Mouse (Mus musculus) forebrain, embryonic 15.5 days (tissue): ENCODE data around the gene Aldh1a1. TPM values are rescaled to one million over a fixed set of nuclear protein-coding genes. Genes with fewer than 3 reads are reported as not detected.
"Not testable (repeated sequence)": the region's sequence is repeated elsewhere in the genome, so short reads cannot be mapped to it uniquely, and the experiment has no call there.

Experiments
- ATAC-seq: fragments of 200-750 bp; cut with Nextera tagmentation; replicated peaks from 2 replicates; pipeline ENCODE4 v1.8.0; 2017; ENCODE audit warnings: mild to moderate bottlenecking, moderate TSS enrichment, moderate library complexity
- H3K27ac ChIP-seq: fragments of 300-500 bp; sonication (generic); replicated peaks from 2 replicates; pipeline ENCODE4 v1.5.1; 2015; ENCODE audit warnings: mild to moderate bottlenecking, inconsistent platforms
- H3K27me3 ChIP-seq: fragments of 300-500 bp; sonication (generic); 2 replicates; pipeline ENCODE4 v1.6.1; 2015; ENCODE audit warnings: inconsistent platforms
- H3K36me3 ChIP-seq: fragments of 300-500 bp; sonication (generic); 2 replicates; pipeline ENCODE4 v1.6.1; 2015; ENCODE audit warnings: mild to moderate bottlenecking, inconsistent platforms
- H3K4me1 ChIP-seq: fragments of 300-500 bp; sonication (generic); 2 replicates; pipeline ENCODE4 v1.6.1; 2015; ENCODE audit warnings: inconsistent platforms
- H3K4me2 ChIP-seq: fragments of 300-500 bp; sonication (generic); replicated peaks from 2 replicates; pipeline ENCODE4 v1.6.1; 2015; ENCODE audit warnings: mild to moderate bottlenecking, inconsistent platforms
- H3K4me3 ChIP-seq: fragments of 300-500 bp; sonication (generic); 2 replicates; pipeline ENCODE4 v1.5.1; 2015; ENCODE audit warnings: mild to moderate bottlenecking, inconsistent platforms
- H3K9ac ChIP-seq: fragments of 300-500 bp; sonication (generic); replicated peaks from 2 replicates; pipeline ENCODE4 v1.6.1; 2015; ENCODE audit warnings: mild to moderate bottlenecking, inconsistent platforms
- H3K9me3 ChIP-seq: fragments of 300-500 bp; sonication (generic); 2 replicates; pipeline ENCODE4 v1.6.1; 2016; ENCODE audit warnings: inconsistent platforms
- WGBS: fragments of 180-500 bp; shearing (Covaris S2); methylation state at CpG from one replicate; pipeline ENCODE4 v1.1.7; 2015; ENCODE audit warnings: mixed read lengths; 5-methylcytosine and 5-hydroxymethylcytosine counted together
- polyA plus RNA-seq: library from polyadenylated mRNA; unstranded; fragments of >200 nt; fragmentation: Nextera tagmentation; extraction: Ambion mirVana; gene quantifications from 2 replicates; pipeline ENCODE4 v1.2.1, GENCODE M21; 2015

The Aldh1a1 gene
- polyA plus RNA-seq, 1 experiment from 2014 or later: 0.45 TPM

DNA sequence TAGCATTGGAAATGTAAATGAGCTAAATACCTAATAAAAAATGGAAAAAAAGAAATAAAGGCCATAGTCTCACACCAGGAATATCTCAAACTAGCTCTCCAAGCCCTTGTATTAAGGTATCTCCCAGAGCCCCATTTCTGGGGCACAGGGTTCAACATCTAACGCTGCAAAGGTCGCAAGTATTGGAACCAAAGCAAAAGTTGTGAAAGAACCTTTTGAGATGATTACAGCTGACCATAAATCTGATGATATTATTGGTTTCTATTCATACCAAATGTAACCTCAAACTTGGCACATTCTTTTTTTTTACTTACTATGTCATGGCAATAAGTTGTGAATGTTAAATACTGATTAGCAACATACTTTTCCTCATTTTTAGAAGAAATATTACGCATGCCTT lies 24.0 kb downstream of the Aldh1a1 start:
- no peaks in the 10 kb centered on the region for H3K27me3 ChIP-seq
- ATAC-seq: no peak
- H3K4me3 ChIP-seq: no peak overlapping the region
- no peaks in the 10 kb centered on the region for H3K9me3 ChIP-seq
- WGBS: 95% methylated on average over 3 of the region's 3 CpGs
- H3K4me2 ChIP-seq: no peak overlapping the region
- H3K4me1 ChIP-seq: no peaks in the 10 kb centered on the region
- H3K36me3 ChIP-seq: no peaks in the 10 kb centered on the region
- no peak overlapping the region for H3K27ac ChIP-seq
- H3K9ac ChIP-seq: no peak overlapping the region

DNA sequence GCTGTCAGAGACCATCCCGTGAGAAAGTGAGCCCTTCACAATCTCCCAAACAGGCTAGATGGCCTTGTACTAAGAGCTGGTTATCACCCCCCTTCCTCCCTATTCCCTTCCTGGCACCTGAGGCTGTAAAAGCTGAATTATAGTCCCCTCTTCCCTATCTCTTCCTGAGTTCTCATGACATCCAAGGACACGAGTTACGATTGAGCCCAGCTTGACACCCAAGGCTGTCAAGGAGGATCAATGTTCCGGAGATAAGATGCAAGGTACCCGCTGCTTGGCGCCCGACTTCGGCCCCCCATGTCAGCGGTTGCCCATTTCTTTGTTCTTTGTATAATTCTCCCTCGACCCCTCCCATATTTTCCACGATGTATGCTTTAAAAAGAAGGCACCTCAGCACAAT lies 36.6 kb downstream of the Aldh1a1 start:
- not testable (repeated sequence) for H3K4me2 ChIP-seq, ATAC-seq, H3K27me3 ChIP-seq, H3K36me3 ChIP-seq, H3K27ac ChIP-seq, H3K9me3 ChIP-seq, H3K9ac ChIP-seq, H3K4me1 ChIP-seq, H3K4me3 ChIP-seq
- WGBS: 89% methylated on average over 11 of the region's 11 CpGs

DNA sequence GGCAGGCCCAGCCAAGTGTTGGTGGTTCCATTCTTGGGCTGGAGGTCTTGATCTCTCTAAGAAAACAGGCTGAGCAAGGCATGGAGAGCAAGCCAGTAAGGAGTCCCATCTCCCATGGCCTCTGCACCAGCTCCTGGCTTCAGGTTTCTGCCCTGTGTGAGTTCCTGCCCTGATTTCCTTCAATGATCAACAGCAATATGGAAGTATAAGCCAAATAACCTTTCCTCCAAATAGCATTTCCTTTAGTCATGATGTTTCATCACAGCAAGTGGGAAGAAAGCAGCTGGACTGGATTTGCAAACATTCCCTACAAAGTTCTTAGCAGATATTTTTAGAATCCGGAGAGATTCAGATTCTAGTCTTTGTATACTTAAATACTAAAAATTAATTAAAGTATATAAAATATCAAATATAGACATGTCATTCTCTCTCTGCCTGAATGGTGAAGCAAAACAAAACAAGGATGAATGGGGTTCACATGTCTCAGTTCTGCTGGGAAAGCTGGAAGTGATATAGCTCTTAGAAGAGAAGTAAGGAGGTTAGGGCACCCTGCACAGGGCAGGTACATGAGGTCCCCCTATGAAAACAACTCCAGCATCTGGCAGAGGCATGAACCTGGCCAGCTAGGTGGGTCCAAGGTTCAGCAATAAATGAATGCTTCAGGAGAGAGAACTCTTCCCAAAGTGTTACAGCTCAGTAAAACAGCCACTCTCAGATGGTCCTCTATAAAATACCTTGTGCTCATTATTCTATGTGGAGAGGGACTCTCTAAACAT lies 37.6 kb downstream of the Aldh1a1 start:
- H3K9ac ChIP-seq: no peak overlapping the region
- no peak overlapping the region for H3K4me2 ChIP-seq
- H3K36me3 ChIP-seq: no peaks in the 10 kb centered on the region
- WGBS: 97% methylated on average over 1 of the region's 1 CpGs
- no peak overlapping the region for H3K27ac ChIP-seq
- ATAC-seq: no peak
- no peaks in the 10 kb centered on the region for H3K27me3 ChIP-seq
- no peaks in the 10 kb centered on the region for H3K4me1 ChIP-seq
- no peak overlapping the region for H3K4me3 ChIP-seq
- H3K9me3 ChIP-seq: no peaks in the 10 kb centered on the region

DNA sequence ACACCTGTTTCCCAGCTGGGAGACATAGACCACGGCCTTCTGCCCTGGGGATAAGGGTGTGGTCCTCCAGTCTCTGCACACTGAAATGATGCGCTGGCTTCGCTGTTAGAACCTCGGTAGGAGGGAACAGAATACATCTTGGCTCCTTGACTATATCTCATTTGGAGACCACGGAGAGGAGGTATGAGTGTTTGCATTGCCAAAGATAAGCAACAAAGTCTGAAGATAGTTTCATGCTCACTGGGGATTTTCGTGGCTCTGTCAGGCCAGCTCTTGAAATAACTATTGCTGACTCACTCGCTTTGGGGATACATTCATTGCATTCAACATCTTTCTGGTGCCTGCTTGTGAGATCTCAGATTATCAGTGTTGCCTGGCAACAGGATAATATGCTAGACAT lies 44.0 kb downstream of the Aldh1a1 start:
- Histone ChIP-seq H3K4me2 (no peak overlapping the region), H3K36me3 (no peaks in the 10 kb centered on the region), H3K4me3 (no peak overlapping the region), H3K27ac (no peak overlapping the region), H3K9ac (no peak overlapping the region), H3K27me3 (no peaks in the 10 kb centered on the region), H3K9me3 (no peaks in the 10 kb centered on the region), H3K4me1 (no peaks in the 10 kb centered on the region)
- ATAC-seq: no peak
- 81% methylated on average over 7 of the region's 7 CpGs for WGBS

DNA sequence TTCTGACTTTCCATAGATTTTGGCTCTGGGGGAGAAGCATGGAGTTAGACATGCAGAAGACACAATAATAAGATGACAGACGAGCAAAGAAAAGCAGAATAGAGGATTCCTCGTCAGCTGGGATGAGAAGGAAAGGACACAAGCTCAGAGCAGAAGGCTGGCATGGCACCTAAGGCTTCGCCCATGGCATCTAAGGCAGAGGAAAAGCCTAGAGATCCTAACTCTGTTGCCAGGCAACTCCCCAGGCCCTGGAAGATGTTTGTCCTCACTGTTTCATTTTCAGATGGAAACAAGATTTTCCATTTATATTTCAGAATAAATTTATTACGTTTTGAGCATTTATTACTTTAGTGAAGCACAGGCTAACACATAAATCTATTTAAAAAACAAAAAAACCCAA lies 48.5 kb downstream of the Aldh1a1 start:
- Histone ChIP-seq H3K9me3 (no peaks in the 10 kb centered on the region), H3K4me1 (no peaks in the 10 kb centered on the region), H3K4me3 (no peak overlapping the region), H3K27ac (no peak overlapping the region), H3K36me3 (no peaks in the 10 kb centered on the region), H3K4me2 (no peak overlapping the region), H3K27me3 (no peaks in the 10 kb centered on the region), H3K9ac (no peak overlapping the region)
- no peak for ATAC-seq
- WGBS: 70% methylated on average over 4 of the region's 4 CpGs

DNA sequence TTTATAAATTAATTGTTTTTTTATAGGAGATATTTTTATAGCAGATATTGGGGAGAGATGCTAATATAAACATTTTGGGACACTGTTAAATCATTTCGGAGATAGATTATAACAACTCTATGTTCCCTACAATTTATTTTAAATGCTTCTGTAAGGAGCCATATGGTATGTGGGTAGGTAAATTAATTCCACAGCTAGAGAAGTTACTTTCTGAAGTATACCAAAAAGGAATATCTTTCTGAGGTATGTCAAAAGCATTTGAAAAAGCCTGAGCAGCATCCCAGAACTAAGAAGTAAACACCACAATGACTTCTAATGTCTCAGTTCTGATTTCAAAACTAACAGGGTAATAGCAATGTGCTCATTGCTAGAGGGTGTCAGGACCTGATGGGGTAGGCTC lies 49.4 kb downstream of the Aldh1a1 start:
- H3K36me3 ChIP-seq: no peaks in the 10 kb centered on the region
- H3K4me3 ChIP-seq: no peak overlapping the region
- H3K9ac ChIP-seq: no peak overlapping the region
- no peak for ATAC-seq
- no peaks in the 10 kb centered on the region for H3K4me1 ChIP-seq
- no peak overlapping the region for H3K27ac ChIP-seq
- no peaks in the 10 kb centered on the region for H3K9me3 ChIP-seq
- no peaks in the 10 kb centered on the region for H3K27me3 ChIP-seq
- no peak overlapping the region for H3K4me2 ChIP-seq
- WGBS: 97% methylated on average over 1 of the region's 1 CpGs

DNA sequence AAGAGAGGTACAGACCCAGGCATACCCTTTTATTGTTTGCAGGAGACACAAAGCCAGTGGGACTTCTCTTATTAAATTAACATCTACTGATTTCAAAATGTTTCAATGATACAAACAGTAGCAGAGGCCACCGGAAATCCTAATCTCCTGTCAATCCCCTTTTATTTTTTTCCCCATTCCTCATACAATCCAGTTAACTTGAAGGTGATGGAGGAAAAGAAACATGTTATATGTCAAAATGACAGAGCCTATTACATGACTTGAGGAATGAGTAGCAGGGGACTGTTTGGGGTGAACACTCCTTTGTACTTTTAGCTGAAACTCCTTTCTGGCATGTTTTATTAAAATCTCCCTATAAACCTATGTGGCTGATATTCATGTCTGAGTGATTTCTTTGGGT lies 51.3 kb downstream of the Aldh1a1 start:
- Histone ChIP-seq H3K27ac (no peak overlapping the region), H3K9ac (no peak overlapping the region), H3K9me3 (no peaks in the 10 kb centered on the region), H3K4me2 (no peak overlapping the region), H3K36me3 (no peaks in the 10 kb centered on the region), H3K27me3 (no peaks in the 10 kb centered on the region), H3K4me1 (no peaks in the 10 kb centered on the region), H3K4me3 (no peak overlapping the region)
- ATAC-seq: no peak
- WGBS: 4% methylated on average over 1 of the region's 1 CpGs

DNA sequence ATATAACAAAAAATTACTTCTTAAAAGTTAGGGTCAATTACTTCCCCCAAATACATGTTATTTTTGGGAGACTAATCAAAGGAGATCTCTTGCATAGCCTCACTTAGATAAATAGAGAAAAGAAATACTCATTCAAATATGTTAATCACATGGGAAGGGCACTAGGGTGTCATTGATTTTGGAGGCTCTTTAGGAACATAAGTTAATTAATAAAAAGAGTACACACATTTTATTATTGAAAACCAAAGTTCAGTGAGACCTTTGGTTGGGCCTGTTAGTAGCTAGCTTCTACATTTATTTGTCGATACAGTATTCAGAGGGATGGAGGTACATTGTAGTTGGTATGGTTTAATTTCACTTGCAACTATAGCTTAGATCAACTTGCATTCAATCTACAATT lies 52.4 kb downstream of the Aldh1a1 start:
- 100% methylated on average over 1 of the region's 1 CpGs for whole genome bisulfite sequencing
- no peaks in the 10 kb centered on the region for H3K36me3 ChIP-seq
- H3K9ac ChIP-seq: no peak overlapping the region
- no peak for ATAC-seq
- no peaks in the 10 kb centered on the region for H3K27me3 ChIP-seq
- no peak overlapping the region for H3K27ac ChIP-seq
- H3K9me3 ChIP-seq: no peaks in the 10 kb centered on the region
- H3K4me1 ChIP-seq: no peaks in the 10 kb centered on the region
- H3K4me2 ChIP-seq: no peak overlapping the region
- no peak overlapping the region for H3K4me3 ChIP-seq

DNA sequence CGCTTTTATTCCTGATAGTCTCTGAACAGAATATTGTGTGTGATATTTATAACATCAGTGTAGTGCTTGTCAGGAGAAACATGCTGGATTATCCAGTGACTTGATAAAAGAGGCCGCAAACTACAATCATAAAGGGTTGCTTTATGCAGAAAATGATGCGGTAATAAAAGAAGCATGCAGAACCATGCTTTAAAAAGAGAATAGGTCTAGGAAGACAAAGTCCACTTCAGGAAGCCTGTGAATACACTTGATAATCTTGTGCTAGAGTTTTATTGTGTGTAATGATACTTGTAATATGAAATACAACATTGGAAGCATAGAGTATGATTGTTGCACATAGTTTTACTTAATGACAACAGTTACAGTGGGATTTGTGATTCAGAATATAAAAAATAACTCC lies 54.5 kb downstream of the Aldh1a1 start:
- Histone ChIP-seq H3K4me3 (no peak overlapping the region), H3K36me3 (no peaks in the 10 kb centered on the region), H3K27me3 (no peaks in the 10 kb centered on the region), H3K27ac (no peak overlapping the region), H3K9me3 (no peaks in the 10 kb centered on the region), H3K4me2 (no peak overlapping the region), H3K9ac (no peak overlapping the region), H3K4me1 (no peaks in the 10 kb centered on the region)
- no peak for ATAC-seq
- WGBS: 88% methylated on average over 3 of the region's 3 CpGs

DNA sequence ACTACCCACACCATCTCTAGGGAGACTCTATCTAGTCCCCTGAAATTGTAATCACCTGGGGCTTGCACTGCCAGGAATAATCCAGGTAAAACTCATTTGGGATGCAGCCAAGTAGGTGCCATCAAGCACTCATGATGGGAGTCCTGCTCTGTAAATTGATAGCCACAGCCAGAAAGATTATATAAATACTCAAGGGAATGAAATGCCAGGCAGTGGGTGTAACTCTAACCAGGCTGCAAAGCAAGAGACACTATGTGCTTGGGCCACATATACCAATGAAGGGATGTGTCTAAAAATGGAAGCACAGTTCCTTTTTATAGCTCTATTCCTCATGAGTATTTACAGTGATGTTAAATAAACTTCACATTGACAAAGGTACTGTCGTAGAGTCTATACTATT lies 56.9 kb downstream of the Aldh1a1 start:
- 95% methylated on average over 1 of the region's 1 CpGs for WGBS
- H3K4me1 ChIP-seq: no peaks in the 10 kb centered on the region

DNA sequence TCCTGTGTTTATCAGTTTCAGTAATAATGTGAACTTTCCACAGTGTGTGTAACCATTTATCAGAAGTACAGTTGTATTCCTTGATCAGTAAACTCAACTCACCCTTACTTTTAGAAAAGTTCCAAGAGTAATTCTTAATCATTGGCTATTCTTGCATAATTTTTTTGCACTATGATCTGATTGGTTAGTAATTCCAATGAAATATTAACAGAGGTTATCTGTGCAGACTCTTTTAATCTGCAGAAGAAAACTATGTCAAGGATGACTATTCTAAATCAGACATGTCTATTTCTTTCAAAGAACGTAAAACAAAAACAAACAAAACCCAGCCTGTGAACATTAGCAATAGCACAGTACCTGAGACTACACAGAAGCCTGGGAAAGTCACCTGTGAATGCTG lies 62.9 kb downstream of the Aldh1a1 start:
- ATAC-seq: no peak
- WGBS: 87% methylated on average over 1 of the region's 1 CpGs
- H3K4me1 ChIP-seq: no peaks in the 10 kb centered on the region
- no peaks in the 10 kb centered on the region for H3K27me3 ChIP-seq
- no peak overlapping the region for H3K4me2 ChIP-seq
- H3K27ac ChIP-seq: no peak overlapping the region
- no peaks in the 10 kb centered on the region for H3K36me3 ChIP-seq
- H3K9ac ChIP-seq: no peak overlapping the region
- H3K9me3 ChIP-seq: no peaks in the 10 kb centered on the region
- no peak overlapping the region for H3K4me3 ChIP-seq

More for the DNA sequence above, 56.9 kb downstream of the Aldh1a1 start:
- no peak overlapping the region for H3K4me2 ChIP-seq
- no peaks in the 10 kb centered on the region for H3K36me3 ChIP-seq
- H3K9me3 ChIP-seq: no peaks in the 10 kb centered on the region
- no peak overlapping the region for H3K27ac ChIP-seq
- ATAC-seq: no peak
- no peak overlapping the region for H3K4me3 ChIP-seq
- H3K27me3 ChIP-seq: no peaks in the 10 kb centered on the region
- H3K9ac ChIP-seq: no peak overlapping the region

DNA sequence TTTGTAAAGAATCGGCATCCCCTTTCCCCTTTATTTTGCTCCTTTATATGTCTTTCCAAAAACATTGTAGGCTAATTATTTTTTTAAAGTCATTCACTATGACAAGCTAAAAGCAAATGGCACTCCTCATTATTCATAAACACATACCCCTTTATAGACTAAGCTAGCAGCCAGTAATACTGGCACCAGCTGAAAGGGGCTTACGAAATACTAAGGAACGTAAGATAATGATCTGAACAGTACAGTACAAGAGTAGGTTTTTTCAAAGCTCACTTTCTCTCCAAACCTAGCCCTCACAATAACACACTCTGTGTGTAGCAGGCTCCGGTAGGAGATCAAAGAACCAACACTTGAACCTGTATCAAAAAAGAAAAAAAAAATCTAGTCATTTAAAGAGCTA lies 64.7 kb downstream of the Aldh1a1 start:
- H3K27ac ChIP-seq: no peak overlapping the region
- H3K27me3 ChIP-seq: no peaks in the 10 kb centered on the region
- H3K4me3 ChIP-seq: no peak overlapping the region
- WGBS: 34% methylated on average over 4 of the region's 4 CpGs
- no peaks in the 10 kb centered on the region for H3K4me1 ChIP-seq
- ATAC-seq: peak; percentile 77
- H3K9ac ChIP-seq: no peak overlapping the region
- H3K9me3 ChIP-seq: no peaks in the 10 kb centered on the region
- H3K36me3 ChIP-seq: no peaks in the 10 kb centered on the region
- H3K4me2 ChIP-seq: no peak overlapping the region

DNA sequence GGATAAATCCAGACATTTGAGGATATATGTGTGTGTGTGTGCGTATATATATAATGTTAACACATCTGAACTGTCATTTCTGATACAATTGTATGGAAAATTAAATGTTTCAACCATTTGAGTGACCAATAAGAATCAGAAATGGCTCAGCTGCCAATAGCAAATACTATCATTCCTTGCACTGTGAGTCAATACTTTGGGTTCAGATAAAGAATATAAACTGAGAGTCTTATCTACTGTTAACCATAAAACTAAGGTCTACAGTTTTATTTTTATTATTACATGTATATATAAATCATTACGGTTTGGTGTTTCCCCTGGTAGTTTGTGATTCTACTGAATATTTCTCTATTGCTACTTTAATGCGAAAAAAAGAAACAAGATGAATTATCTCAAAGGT lies 65.6 kb downstream of the Aldh1a1 start:
- no peak overlapping the region for H3K4me2 ChIP-seq
- 94% methylated on average over 3 of the region's 3 CpGs for WGBS
- no peaks in the 10 kb centered on the region for H3K9me3 ChIP-seq
- H3K4me3 ChIP-seq: no peak overlapping the region
- no peaks in the 10 kb centered on the region for H3K4me1 ChIP-seq
- no peaks in the 10 kb centered on the region for H3K27me3 ChIP-seq
- no peak for ATAC-seq
- H3K27ac ChIP-seq: no peak overlapping the region
- H3K36me3 ChIP-seq: no peaks in the 10 kb centered on the region
- H3K9ac ChIP-seq: no peak overlapping the region
